ENCODE assay signal across 22 mouse cellular contexts in the genomic region with DNA sequence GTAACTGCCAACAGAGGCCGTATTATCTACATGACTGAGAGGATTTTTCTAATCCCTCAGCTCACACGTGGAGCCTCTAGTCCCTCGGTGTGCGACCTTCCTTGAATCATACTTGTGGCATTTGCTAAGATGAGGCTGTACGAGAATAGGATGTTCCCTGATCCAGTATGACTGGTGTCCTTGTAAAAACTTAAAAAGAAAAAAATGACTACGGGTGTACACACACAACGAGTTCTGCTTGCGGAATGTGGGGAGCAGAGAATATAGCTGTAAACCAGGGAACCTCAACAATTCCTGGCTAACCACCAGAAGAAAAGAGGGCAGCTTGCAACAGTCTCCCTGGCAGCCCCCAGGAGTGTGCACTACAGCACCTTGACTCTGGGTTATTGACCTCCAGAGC.
"Had no signal": no experiment of that assay in that cellular context is flagged by ENCODE, and none has a peak within 500 bp of the region (broad histone marks: within the 10 kb centered on the region; RNA-seq: fewer than 3 reads in every experiment).

No protein-coding gene starts in this region.

- H3K27me3 ChIP-seq: liver, embryonic 12.5 days; liver, embryonic 15.5 days; midbrain, embryonic 15.5 days had no signal

- H3K4me3 ChIP-seq: layer of hippocampus, adult 2 months; limb, embryonic 10.5 days; limb, embryonic 13.5 days; liver, embryonic 12.5 days; liver, embryonic 15.5 days; midbrain, embryonic 12.5 days; midbrain, embryonic 15.5 days; neural tube, embryonic 12.5 days; neural tube, embryonic 15.5 days had no signal

- ATAC-seq: liver, embryonic 12.5 days; midbrain, embryonic 15.5 days had no signal

- H3K4me2 ChIP-seq: limb, embryonic 13.5 days; liver, embryonic 12.5 days; liver, embryonic 15.5 days; midbrain, embryonic 12.5 days; midbrain, embryonic 15.5 days; neural tube, embryonic 12.5 days; neural tube, embryonic 15.5 days had no signal

- H3K9ac ChIP-seq: limb, embryonic 13.5 days; liver, embryonic 12.5 days; liver, embryonic 15.5 days; midbrain, embryonic 12.5 days; midbrain, embryonic 15.5 days; neural tube, embryonic 12.5 days; neural tube, embryonic 15.5 days had no signal

- H3K27ac ChIP-seq: kidney, postnatal 0 days; layer of hippocampus, adult 2 months; limb, embryonic 10.5 days; limb, embryonic 13.5 days; liver, embryonic 12.5 days; liver, embryonic 15.5 days; midbrain, embryonic 12.5 days; midbrain, embryonic 15.5 days; neural tube, embryonic 12.5 days; neural tube, embryonic 15.5 days; stomach, postnatal 0 days had no signal

- H3K36me3 ChIP-seq: limb, embryonic 10.5 days; limb, embryonic 13.5 days; liver, embryonic 12.5 days; liver, embryonic 15.5 days; midbrain, embryonic 12.5 days; midbrain, embryonic 15.5 days; neural tube, embryonic 12.5 days; neural tube, embryonic 15.5 days had no signal

- DNase-seq: kidney, postnatal 25 days; layer of hippocampus, adult 9-11 months; liver; lung, adult 18-20 months; lung, postnatal 4 days; right cerebral cortex, adult 18-20 months; right cerebral cortex, postnatal 14 days; right cerebral cortex, postnatal 4 days; thymus, adult 2 months; thymus, postnatal 14 days; thymus, postnatal 4 days had no signal

- H3K9me3 ChIP-seq: limb, embryonic 10.5 days; limb, embryonic 13.5 days; liver, embryonic 12.5 days; liver, embryonic 15.5 days; midbrain, embryonic 12.5 days; midbrain, embryonic 15.5 days; neural tube, embryonic 12.5 days; neural tube, embryonic 15.5 days had no signal
